Mouse (Mus musculus): ENCODE results near the gene Scarb1. TPM values are rescaled to one million over a fixed set of nuclear protein-coding genes. Genes with fewer than 3 reads are reported as not detected.

Gene Scarb1
- polyA plus RNA-seq, 1 experiment = 188 TPM

GRCm38 (mm10) chr5:125331094-125331493 lies 9.8 kb downstream of the Scarb1 start:
- TF ChIP-seq CTCF (IDR thresholded peaks at IDR 0.05; ENCODE audit: control insufficient read depth, insufficient read depth, insufficient replicate concordance, low read depth, low read length) = no peak
- no peak for TF ChIP-seq POLR2A (IDR thresholded peaks at IDR 0.05; ENCODE audit: control insufficient read depth, low read depth, low read length)
- Histone ChIP-seq H3K27ac (ENCODE audit: control insufficient read depth, insufficient read depth, low read depth, low read length) (0 out of 2 replicates have a peak overlapping the region, but pooled peaks have one; percentile 10), H3K4me3 (ENCODE audit: control insufficient read depth, low read depth, low read length) (no peak overlapping the region), H3K27me3 (ENCODE audit: control insufficient read depth, insufficient read depth, low read length) (no peaks in the 10 kb centered on the region), H3K4me1 (ENCODE audit: control insufficient read depth, insufficient read depth, low read length) (peaks cover 16% of the 10 kb centered on the region), H3K36me3 (ENCODE audit: control insufficient read depth, insufficient read depth, low read length) (no peaks in the 10 kb centered on the region)

GRCm38 (mm10) chr5:125330656-125331055 lies 10.2 kb downstream of the Scarb1 start:
- TF ChIP-seq POLR2A (IDR thresholded peaks at IDR 0.05; ENCODE audit: control insufficient read depth, low read depth, low read length) = no peak
- TF ChIP-seq CTCF (IDR thresholded peaks at IDR 0.05; ENCODE audit: control insufficient read depth, insufficient read depth, insufficient replicate concordance, low read depth, low read length) = no peak
- H3K27ac ChIP-seq (ENCODE audit: control insufficient read depth, insufficient read depth, low read depth, low read length) = no peak overlapping the region

GRCm38 (mm10) chr5:125330191-125330590 lies 10.7 kb downstream of the Scarb1 start:
- Histone ChIP-seq H3K4me1 (ENCODE audit: control insufficient read depth, insufficient read depth, low read length) (peaks cover 16% of the 10 kb centered on the region), H3K27ac (ENCODE audit: control insufficient read depth, insufficient read depth, low read depth, low read length) (no peak overlapping the region; the same call in 1 of the 2 replicates), H3K36me3 (ENCODE audit: control insufficient read depth, insufficient read depth, low read length) (no peaks in the 10 kb centered on the region), H3K4me3 (ENCODE audit: control insufficient read depth, low read depth, low read length) (peak overlapping the region; percentile 30), H3K27me3 (ENCODE audit: control insufficient read depth, insufficient read depth, low read length) (no peaks in the 10 kb centered on the region)
- TF ChIP-seq CTCF (IDR thresholded peaks at IDR 0.05; ENCODE audit: control insufficient read depth, insufficient read depth, insufficient replicate concordance, low read depth, low read length) (no peak), POLR2A (IDR thresholded peaks at IDR 0.05; ENCODE audit: control insufficient read depth, low read depth, low read length) (no peak)

More at GRCm38 (mm10) chr5:125330656-125331055, 10.2 kb downstream of the Scarb1 start:
- Histone ChIP-seq H3K36me3 (ENCODE audit: control insufficient read depth, insufficient read depth, low read length) (no peaks in the 10 kb centered on the region), H3K4me3 (ENCODE audit: control insufficient read depth, low read depth, low read length) (peak overlapping the region; percentile 30), H3K27me3 (ENCODE audit: control insufficient read depth, insufficient read depth, low read length) (no peaks in the 10 kb centered on the region), H3K4me1 (ENCODE audit: control insufficient read depth, insufficient read depth, low read length) (peaks cover 16% of the 10 kb centered on the region)

DNA sequence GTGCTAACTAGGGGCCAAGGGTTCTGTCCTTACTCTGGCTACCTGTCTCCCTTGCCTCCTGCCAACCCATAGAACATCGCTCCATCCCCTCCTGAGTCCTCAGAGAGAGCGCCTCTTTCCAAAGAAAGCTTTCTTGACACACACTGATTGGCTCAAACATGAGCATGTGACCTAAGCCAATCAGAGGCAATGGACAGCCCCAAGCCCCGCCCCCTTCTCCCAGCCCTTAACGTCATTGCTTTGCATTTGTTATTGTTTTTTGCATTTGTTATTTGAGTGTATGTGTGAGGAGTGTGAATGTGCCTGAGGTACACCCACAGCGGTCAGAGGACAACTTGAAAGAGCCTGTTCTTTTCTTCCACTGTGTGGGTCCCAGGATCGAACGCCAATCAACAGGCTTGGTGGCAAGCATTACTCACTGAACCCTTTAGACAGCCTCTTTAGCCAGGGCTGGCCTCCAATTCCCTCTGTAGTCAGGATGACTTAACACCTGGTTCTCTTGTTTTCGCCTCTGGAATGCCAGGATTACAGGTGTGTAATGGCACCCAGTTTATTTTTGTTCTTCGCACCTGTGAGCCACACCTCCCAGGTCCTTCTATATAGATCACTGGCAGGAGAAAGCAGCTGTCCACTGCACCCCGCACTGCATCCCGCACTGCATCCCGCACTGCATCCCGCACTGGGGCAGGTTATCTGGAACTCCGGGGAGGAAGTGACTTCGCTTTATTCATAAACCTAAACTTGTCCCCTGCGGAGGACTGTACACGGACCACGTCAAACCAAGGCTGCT lies 13.1 kb downstream of the Scarb1 start:
- H3K27me3 ChIP-seq (ENCODE audit: control insufficient read depth, insufficient read depth, low read length) = no peaks in the 10 kb centered on the region
- no peak overlapping the region; the same call in 1 of the 2 replicates for H3K4me3 ChIP-seq (ENCODE audit: control insufficient read depth, low read depth, low read length)
- no peak overlapping the region for H3K27ac ChIP-seq (ENCODE audit: control insufficient read depth, insufficient read depth, low read depth, low read length)
- TF ChIP-seq CTCF (IDR thresholded peaks at IDR 0.05; ENCODE audit: control insufficient read depth, insufficient read depth, insufficient replicate concordance, low read depth, low read length) (no peak), POLR2A (IDR thresholded peaks at IDR 0.05; ENCODE audit: control insufficient read depth, low read depth, low read length) (no peak)
- H3K36me3 ChIP-seq (ENCODE audit: control insufficient read depth, insufficient read depth, low read length) = no peaks in the 10 kb centered on the region
- H3K4me1 ChIP-seq (ENCODE audit: control insufficient read depth, insufficient read depth, low read length) = peaks cover 22% of the 10 kb centered on the region

- peaks cover 17% of the 10 kb centered on the region for H3K4me1 ChIP-seq (ENCODE audit: control insufficient read depth, insufficient read depth, low read length)
- no peaks in the 10 kb centered on the region for H3K27me3 ChIP-seq (ENCODE audit: control insufficient read depth, insufficient read depth, low read length)
- peak overlapping the region; percentile 69 for H3K27ac ChIP-seq (ENCODE audit: control insufficient read depth, insufficient read depth, low read depth, low read length)
- no peaks in the 10 kb centered on the region for H3K36me3 ChIP-seq (ENCODE audit: control insufficient read depth, insufficient read depth, low read length)
- no peak overlapping the region for H3K4me3 ChIP-seq (ENCODE audit: control insufficient read depth, low read depth, low read length)
- no peak for TF ChIP-seq CTCF (IDR thresholded peaks at IDR 0.05; ENCODE audit: control insufficient read depth, insufficient read depth, insufficient replicate concordance, low read depth, low read length)
Observed at GRCm38 (mm10) chr5:125326351-125326750, 14.5 kb downstream of the Scarb1 start.

DNA sequence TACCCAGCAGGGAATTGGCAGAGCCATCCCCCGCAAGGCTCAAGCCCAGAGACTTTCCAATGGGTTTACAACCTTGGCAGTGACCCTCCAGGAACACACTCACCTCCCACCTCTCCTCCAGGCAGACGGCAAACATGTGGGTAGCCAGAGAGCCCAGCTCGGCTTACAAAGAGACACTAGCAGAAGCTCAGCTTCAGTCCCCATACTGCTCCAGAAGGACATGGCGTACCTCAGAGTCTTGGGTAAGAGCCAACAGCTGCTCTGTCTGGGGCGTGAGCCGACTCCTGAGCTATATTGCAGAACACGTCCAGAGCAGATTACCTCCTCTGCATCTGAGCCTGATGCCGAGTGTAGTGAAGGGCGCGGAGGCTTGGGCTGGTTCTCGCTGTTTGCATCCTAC lies 15.0 kb downstream of the Scarb1 start:
- TF ChIP-seq POLR2A (IDR thresholded peaks at IDR 0.05; ENCODE audit: control insufficient read depth, low read depth, low read length) = no peak
- no peaks in the 10 kb centered on the region for H3K36me3 ChIP-seq (ENCODE audit: control insufficient read depth, insufficient read depth, low read length)
- no peak overlapping the region for H3K4me3 ChIP-seq (ENCODE audit: control insufficient read depth, low read depth, low read length)
- peaks cover 17% of the 10 kb centered on the region for H3K4me1 ChIP-seq (ENCODE audit: control insufficient read depth, insufficient read depth, low read length)
- peak overlapping the region; percentile 69 for H3K27ac ChIP-seq (ENCODE audit: control insufficient read depth, insufficient read depth, low read depth, low read length)
- no peaks in the 10 kb centered on the region for H3K27me3 ChIP-seq (ENCODE audit: control insufficient read depth, insufficient read depth, low read length)

DNA sequence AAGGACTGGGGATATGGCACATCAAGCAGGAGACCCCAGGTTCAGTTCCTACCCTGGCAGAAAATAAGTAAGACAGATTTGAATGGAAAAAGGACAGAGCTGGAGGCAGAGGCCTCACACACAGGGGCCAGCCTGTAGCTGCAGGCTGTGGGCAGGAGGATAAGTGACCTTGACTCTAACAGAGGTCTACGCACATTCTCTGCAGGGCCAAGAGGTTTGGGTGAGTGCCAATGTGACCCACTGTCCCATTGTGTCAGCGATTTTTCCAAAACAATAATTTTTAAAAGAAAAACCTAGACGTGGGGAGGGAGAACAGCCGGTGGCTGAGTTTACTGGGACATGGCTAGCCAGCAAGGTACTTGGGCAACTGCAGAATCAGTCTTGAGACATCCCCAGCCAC lies 15.6 kb downstream of the Scarb1 start:
- no peaks in the 10 kb centered on the region for H3K36me3 ChIP-seq (ENCODE audit: control insufficient read depth, insufficient read depth, low read length)
- peak overlapping the region; percentile 69 for H3K27ac ChIP-seq (ENCODE audit: control insufficient read depth, insufficient read depth, low read depth, low read length)
- peaks cover 15% of the 10 kb centered on the region for H3K4me1 ChIP-seq (ENCODE audit: control insufficient read depth, insufficient read depth, low read length)
- no peak overlapping the region for H3K4me3 ChIP-seq (ENCODE audit: control insufficient read depth, low read depth, low read length)
- TF ChIP-seq POLR2A (IDR thresholded peaks at IDR 0.05; ENCODE audit: control insufficient read depth, low read depth, low read length) = no peak
- no peak for TF ChIP-seq CTCF (IDR thresholded peaks at IDR 0.05; ENCODE audit: control insufficient read depth, insufficient read depth, insufficient replicate concordance, low read depth, low read length)
- H3K27me3 ChIP-seq (ENCODE audit: control insufficient read depth, insufficient read depth, low read length) = no peaks in the 10 kb centered on the region
